Mouse (Mus musculus): ENCODE measurements around the gene Osr1. TPM values are rescaled to one million over a fixed set of nuclear protein-coding genes. Genes with fewer than 3 reads are reported as not detected.

Osr1 gene
- polyA plus RNA-seq, 1 experiment from 2014 or later, result 11.6 TPM

DNA sequence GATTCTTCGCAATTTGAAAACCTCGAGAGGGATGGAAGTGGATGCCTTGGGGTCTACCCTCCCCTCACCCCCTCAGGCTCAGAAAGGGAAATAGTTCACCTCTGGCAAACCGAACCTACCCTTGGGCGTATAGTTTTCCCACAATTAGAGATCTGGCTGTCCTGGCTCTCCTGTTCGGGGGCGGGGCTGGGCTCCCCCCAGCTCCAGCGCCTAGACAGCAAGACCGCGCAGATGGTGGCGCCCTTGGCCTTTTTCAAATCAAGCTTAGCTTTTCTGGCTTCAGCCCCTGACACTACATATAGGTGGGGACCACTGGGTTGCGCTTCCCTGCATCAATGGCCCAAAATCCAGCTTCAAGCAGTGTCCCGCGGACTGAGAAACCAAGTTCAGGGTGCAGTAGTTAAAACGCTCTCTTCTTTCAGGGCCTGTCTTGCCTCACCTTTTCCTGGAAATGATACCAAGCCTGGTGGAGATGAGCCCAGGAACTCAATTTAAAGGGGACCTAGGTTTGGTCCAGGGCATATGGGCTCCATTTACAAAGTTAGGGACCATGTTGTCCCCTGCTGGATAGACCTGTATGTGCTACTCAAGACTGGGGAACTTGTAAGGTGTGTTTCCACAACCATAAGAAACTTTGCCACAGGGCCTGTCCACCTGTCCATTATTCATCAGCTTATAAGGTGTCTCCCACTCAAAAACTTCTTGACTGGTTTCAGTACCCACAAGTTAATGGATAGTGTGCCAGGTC is 12.5 kb downstream of the Osr1 start:
- ATAC-seq (ENCODE audit: insufficient read depth, low FRiP score, low TSS enrichment) (no peak), DNase-seq (ENCODE audit: low spot score) (peak; percentile 27)
- Histone ChIP-seq H3K9ac (ENCODE audit: low read length) (no peak overlapping the region), H3K9me3 (ENCODE audit: control insufficient read depth, low read length) (no peaks in the 10 kb centered on the region), H3K4me2 (ENCODE audit: low read depth) (no peak overlapping the region), H3K27ac (ENCODE audit: low read depth, low read length) (no peak overlapping the region), H3K27me3 (ENCODE audit: control insufficient read depth, insufficient read depth, low read length) (peaks cover 70% of the 10 kb centered on the region), H3K36me3 (ENCODE audit: control insufficient read depth, insufficient read depth, low read length) (no peaks in the 10 kb centered on the region), H3K4me1 (ENCODE audit: control insufficient read depth, insufficient read depth, low read length) (no peaks in the 10 kb centered on the region), H3K4me3 (ENCODE audit: low read depth, low read length) (no peak overlapping the region)
- 5% methylated on average over 14 of the region's 14 CpGs for WGBS

DNA sequence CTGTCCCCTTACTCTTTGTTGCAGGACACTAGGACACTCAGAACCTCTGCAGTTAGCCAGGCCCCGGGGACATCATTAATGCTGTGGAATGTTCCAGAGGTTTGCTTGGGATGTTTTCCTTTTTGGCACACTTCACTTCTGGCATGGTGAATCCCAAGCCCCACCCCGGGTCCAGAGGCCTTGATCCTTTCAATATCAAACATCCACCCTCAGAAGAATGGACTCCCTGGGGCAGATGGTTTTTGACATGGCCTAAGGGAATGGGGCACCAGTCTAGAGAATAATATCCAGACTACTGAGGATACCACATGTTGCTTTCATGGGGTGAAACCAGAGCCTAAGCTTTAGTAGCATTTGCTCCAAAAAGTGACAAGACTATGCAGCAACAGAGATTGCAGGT is 13.5 kb downstream of the Osr1 start:
- Histone ChIP-seq H3K4me2 (ENCODE audit: low read depth) (no peak overlapping the region), H3K27me3 (ENCODE audit: control insufficient read depth, insufficient read depth, low read length) (peaks cover 60% of the 10 kb centered on the region), H3K9me3 (ENCODE audit: control insufficient read depth, low read length) (no peaks in the 10 kb centered on the region), H3K4me1 (ENCODE audit: control insufficient read depth, insufficient read depth, low read length) (no peaks in the 10 kb centered on the region), H3K4me3 (ENCODE audit: low read depth, low read length) (no peak overlapping the region), H3K9ac (ENCODE audit: low read length) (no peak overlapping the region), H3K27ac (ENCODE audit: low read depth, low read length) (no peak overlapping the region), H3K36me3 (ENCODE audit: control insufficient read depth, insufficient read depth, low read length) (no peaks in the 10 kb centered on the region)
- WGBS, result 12% methylated on average over 2 of the region's 2 CpGs
- DNase-seq (ENCODE audit: low spot score), result no peak
- ATAC-seq (ENCODE audit: insufficient read depth, low FRiP score, low TSS enrichment), result no peak

DNA sequence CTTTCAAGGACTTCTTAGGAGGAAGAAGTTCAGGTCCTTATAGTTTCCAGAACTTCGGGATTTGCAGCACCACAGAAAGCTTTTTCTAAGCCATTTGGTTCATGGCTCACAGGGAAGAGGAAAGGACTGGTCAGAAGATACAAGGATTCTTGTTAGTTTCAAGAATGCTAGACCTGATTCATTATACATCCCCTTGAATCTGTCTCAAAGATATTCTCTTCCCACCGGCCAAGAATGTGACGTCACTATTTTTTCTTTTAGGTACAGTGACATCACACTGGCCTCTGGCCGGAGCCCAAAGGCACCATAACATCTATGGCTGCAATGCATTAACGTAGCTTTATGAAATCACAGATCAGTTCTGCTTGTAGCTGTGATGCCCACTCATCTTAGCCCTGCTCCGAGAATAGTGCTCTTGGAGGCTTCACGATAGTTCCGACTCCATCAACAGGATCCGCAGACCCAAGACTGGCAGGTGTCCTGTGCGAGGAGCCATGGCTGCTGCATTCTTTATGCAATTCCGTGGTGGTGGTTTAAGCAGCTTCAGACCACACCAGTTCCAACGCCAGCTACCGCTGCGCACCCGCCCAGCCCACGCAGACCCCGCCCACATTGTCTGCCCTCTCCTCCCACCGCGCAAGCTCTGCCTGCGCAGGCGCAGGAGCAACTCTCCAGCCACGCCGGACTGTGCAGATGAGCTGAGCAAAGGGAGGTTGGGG is 14.6 kb downstream of the Osr1 start:
- Histone ChIP-seq H3K27ac (ENCODE audit: low read depth, low read length) (no peak overlapping the region), H3K4me3 (ENCODE audit: low read depth, low read length) (peak overlapping the region; percentile 36), H3K9ac (ENCODE audit: low read length) (peak overlapping the region; percentile 43), H3K27me3 (ENCODE audit: control insufficient read depth, insufficient read depth, low read length) (peaks cover 49% of the 10 kb centered on the region), H3K36me3 (ENCODE audit: control insufficient read depth, insufficient read depth, low read length) (no peaks in the 10 kb centered on the region), H3K4me1 (ENCODE audit: control insufficient read depth, insufficient read depth, low read length) (no peaks in the 10 kb centered on the region), H3K4me2 (ENCODE audit: low read depth) (peak overlapping the region; percentile 45), H3K9me3 (ENCODE audit: control insufficient read depth, low read length) (no peaks in the 10 kb centered on the region)
- ATAC-seq (ENCODE audit: insufficient read depth, low FRiP score, low TSS enrichment), result peak; percentile 94
- DNase-seq (ENCODE audit: low spot score), result peak; percentile 88
- WGBS, result under 1% methylated on average over 23 of the region's 23 CpGs

DNA sequence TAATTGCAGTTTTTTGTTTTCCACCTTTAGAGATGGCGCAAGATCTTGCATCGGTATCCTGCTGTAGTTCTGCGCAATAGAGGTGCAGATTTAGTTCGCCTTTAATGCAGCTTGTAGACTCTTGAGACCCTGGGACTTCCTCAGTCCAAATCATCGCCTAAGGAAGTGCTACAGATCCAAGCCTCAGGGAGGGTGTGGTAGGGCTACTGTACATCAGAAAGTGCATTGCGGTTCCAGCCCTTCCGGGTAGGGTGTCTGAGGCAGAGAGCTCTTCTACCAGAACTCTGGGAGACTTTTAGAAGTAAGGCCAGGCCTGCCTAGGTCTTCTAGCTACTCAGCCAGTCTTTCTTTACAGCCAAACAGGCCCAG is 15.2 kb downstream of the Osr1 start:
- peak; percentile 32; the same call in 1 of the 2 replicates for ATAC-seq (ENCODE audit: insufficient read depth, low FRiP score, low TSS enrichment)
- H3K27ac ChIP-seq (ENCODE audit: low read depth, low read length), result no peak overlapping the region

DNA sequence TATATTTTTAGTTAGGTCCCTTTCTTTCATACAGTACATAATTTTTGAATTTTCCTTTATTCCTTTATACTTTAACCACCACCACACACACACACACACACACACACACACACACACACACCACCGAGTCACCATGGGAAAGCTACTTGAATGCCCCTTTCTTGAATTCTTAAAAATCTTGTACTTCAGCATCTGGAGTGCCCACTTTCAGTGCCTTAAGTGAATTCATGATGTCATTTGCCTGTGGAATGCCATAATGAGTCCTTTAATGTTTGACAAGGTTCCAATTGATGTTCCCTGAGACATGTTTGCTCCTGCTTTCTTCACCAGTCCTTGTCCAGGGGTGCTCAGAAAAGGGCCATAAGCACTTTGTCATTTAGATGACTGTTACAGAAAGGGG is 17.8 kb downstream of the Osr1 start:
- no peak overlapping the region for H3K4me2 ChIP-seq (ENCODE audit: low read depth)
- no peaks in the 10 kb centered on the region for H3K36me3 ChIP-seq (ENCODE audit: control insufficient read depth, insufficient read depth, low read length)
- no peak overlapping the region for H3K9ac ChIP-seq (ENCODE audit: low read length)
- no peak for DNase-seq (ENCODE audit: low spot score)
- no peak overlapping the region for H3K27ac ChIP-seq (ENCODE audit: low read depth, low read length)
- peaks cover 19% of the 10 kb centered on the region for H3K27me3 ChIP-seq (ENCODE audit: control insufficient read depth, insufficient read depth, low read length)
- H3K9me3 ChIP-seq (ENCODE audit: control insufficient read depth, low read length), result no peaks in the 10 kb centered on the region
- no peak overlapping the region for H3K4me3 ChIP-seq (ENCODE audit: low read depth, low read length)
- 100% methylated on average over 1 of the region's 1 CpGs for WGBS
- no peaks in the 10 kb centered on the region for H3K4me1 ChIP-seq (ENCODE audit: control insufficient read depth, insufficient read depth, low read length)
- ATAC-seq (ENCODE audit: insufficient read depth, low FRiP score, low TSS enrichment), result no peak

More for the DNA sequence above, 15.2 kb downstream of the Osr1 start:
- H3K4me2 ChIP-seq (ENCODE audit: low read depth), result peak overlapping the region; percentile 45
- H3K36me3 ChIP-seq (ENCODE audit: control insufficient read depth, insufficient read depth, low read length), result no peaks in the 10 kb centered on the region
- WGBS, result 2% methylated on average over 7 of the region's 7 CpGs
- peak overlapping the region; percentile 36 for H3K4me3 ChIP-seq (ENCODE audit: low read depth, low read length)
- H3K9ac ChIP-seq (ENCODE audit: low read length), result peak overlapping the region; percentile 43
- H3K4me1 ChIP-seq (ENCODE audit: control insufficient read depth, insufficient read depth, low read length), result no peaks in the 10 kb centered on the region
- H3K27me3 ChIP-seq (ENCODE audit: control insufficient read depth, insufficient read depth, low read length), result peaks cover 44% of the 10 kb centered on the region
- no peak for DNase-seq (ENCODE audit: low spot score)
- no peaks in the 10 kb centered on the region for H3K9me3 ChIP-seq (ENCODE audit: control insufficient read depth, low read length)

DNA sequence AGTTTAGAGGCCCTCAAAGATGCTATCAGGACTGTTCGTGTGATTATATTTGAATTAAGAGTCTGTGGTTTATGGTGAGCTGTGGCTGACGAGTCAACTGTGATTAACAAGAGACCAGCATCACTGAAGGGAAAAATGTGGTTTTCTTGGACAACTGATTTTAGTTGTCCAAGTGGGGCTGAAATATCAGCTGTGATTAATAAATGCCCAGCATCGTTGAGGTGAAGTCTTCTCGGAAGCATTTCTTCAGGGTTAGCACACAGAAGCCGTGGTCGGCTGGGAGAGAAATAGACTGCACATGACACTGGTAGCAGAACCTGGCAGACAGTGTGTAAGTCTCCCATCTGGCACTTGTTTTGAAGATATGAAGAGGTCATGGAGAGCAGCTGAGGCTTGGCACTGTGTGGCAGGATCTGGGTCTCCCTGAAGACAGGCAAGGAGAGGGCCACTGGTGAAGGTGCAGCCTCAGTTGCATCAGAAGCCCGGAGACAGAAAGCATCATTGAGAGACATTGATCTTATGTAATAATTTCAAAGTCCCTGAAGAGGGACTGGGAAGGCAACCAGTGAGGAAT is 19.7 kb downstream of the Osr1 start:
- WGBS, result 84% methylated on average over 7 of the region's 7 CpGs
- no peak overlapping the region for H3K4me3 ChIP-seq (ENCODE audit: low read depth, low read length)

DNA sequence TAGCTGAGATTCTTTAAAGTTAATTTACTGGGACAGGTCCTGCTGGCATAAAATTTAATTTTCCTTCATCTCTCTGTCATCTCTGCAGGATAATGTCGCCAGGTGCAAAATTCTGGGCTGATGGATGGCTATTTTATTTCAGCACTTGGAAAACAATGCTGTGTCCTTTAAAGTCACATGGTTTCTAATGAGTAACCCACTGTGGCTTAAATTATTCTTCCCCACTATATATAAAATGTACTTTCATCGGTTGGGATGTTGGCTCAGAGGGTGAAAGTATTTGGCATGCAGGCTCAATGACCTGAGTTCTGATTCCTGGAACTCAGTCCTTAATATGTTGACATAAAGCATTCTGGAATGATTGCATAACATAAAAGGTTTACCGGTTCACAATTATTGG is 21.2 kb downstream of the Osr1 start:
- Histone ChIP-seq H3K4me1 (ENCODE audit: control insufficient read depth, insufficient read depth, low read length) (no peaks in the 10 kb centered on the region), H3K9ac (ENCODE audit: low read length) (no peak overlapping the region), H3K4me3 (ENCODE audit: low read depth, low read length) (no peak overlapping the region), H3K36me3 (ENCODE audit: control insufficient read depth, insufficient read depth, low read length) (no peaks in the 10 kb centered on the region), H3K4me2 (ENCODE audit: low read depth) (no peak overlapping the region), H3K9me3 (ENCODE audit: control insufficient read depth, low read length) (no peaks in the 10 kb centered on the region), H3K27me3 (ENCODE audit: control insufficient read depth, insufficient read depth, low read length) (no peaks in the 10 kb centered on the region), H3K27ac (ENCODE audit: low read depth, low read length) (no peak overlapping the region)
- 70% methylated on average over 3 of the region's 3 CpGs for WGBS
- ATAC-seq (ENCODE audit: insufficient read depth, low FRiP score, low TSS enrichment) (no peak), DNase-seq (ENCODE audit: low spot score) (no peak)

More for the DNA sequence above, 19.7 kb downstream of the Osr1 start:
- H3K4me2 ChIP-seq (ENCODE audit: low read depth), result no peak overlapping the region
- H3K9me3 ChIP-seq (ENCODE audit: control insufficient read depth, low read length), result no peaks in the 10 kb centered on the region
- peaks cover 1% of the 10 kb centered on the region; the same call in 1 of the 2 replicates for H3K27me3 ChIP-seq (ENCODE audit: control insufficient read depth, insufficient read depth, low read length)
- H3K36me3 ChIP-seq (ENCODE audit: control insufficient read depth, insufficient read depth, low read length), result no peaks in the 10 kb centered on the region
- no peak overlapping the region for H3K9ac ChIP-seq (ENCODE audit: low read length)
- no peak for DNase-seq (ENCODE audit: low spot score)
- ATAC-seq (ENCODE audit: insufficient read depth, low FRiP score, low TSS enrichment), result no peak
- H3K27ac ChIP-seq (ENCODE audit: low read depth, low read length), result no peak overlapping the region
- H3K4me1 ChIP-seq (ENCODE audit: control insufficient read depth, insufficient read depth, low read length), result no peaks in the 10 kb centered on the region

DNA sequence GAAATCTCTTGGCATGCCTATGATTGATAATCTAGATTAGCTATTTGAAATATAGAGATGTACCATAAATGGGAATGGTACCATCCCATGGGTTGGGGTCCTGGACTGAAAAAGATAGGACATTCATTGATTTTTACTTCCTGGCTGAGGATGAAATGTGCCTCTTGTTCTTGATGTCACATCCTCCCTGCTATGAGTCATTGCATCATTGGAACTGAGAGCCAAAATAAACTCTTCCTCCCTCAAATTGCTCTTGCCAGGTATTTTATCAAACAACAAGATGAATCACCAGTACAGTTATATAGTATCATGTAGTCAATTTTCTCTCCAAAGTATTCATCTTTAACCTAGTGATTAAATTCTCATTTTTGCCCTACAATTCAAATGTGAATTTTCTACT is 28.3 kb downstream of the Osr1 start:
- no peak overlapping the region for H3K4me3 ChIP-seq (ENCODE audit: low read depth, low read length)
- H3K9ac ChIP-seq (ENCODE audit: low read length), result no peak overlapping the region
- H3K27me3 ChIP-seq (ENCODE audit: control insufficient read depth, insufficient read depth, low read length), result no peaks in the 10 kb centered on the region
- no peaks in the 10 kb centered on the region for H3K36me3 ChIP-seq (ENCODE audit: control insufficient read depth, insufficient read depth, low read length)
- no peaks in the 10 kb centered on the region for H3K9me3 ChIP-seq (ENCODE audit: control insufficient read depth, low read length)
- ATAC-seq (ENCODE audit: insufficient read depth, low FRiP score, low TSS enrichment), result no peak
- H3K4me2 ChIP-seq (ENCODE audit: low read depth), result no peak overlapping the region
- no peak for DNase-seq (ENCODE audit: low spot score)
- H3K27ac ChIP-seq (ENCODE audit: low read depth, low read length), result no peak overlapping the region
- H3K4me1 ChIP-seq (ENCODE audit: control insufficient read depth, insufficient read depth, low read length), result no peaks in the 10 kb centered on the region

Data from neural tube, embryonic 11.5 days (tissue).